Mouse (Mus musculus) ES-E14 (cell line): ENCODE measurements around the gene Sec61b. TPM values are rescaled to one million over a fixed set of nuclear protein-coding genes. Genes with fewer than 3 reads are reported as not detected.

Experiments used
- DNase-seq: peaks from one replicate; pipeline ENCODE4 v3.0.0-alpha.2; 2013; ENCODE audit warnings: low read depth, low spot score
- H3K27ac ChIP-seq: 2 replicates; pipeline ENCODE4 v1.5.1; 2012; ENCODE audit warnings: low read depth, mild to moderate bottlenecking, low read length, moderate library complexity, mixed read lengths; ENCODE audit not compliant: poor library complexity, insufficient read depth, severe bottlenecking
- H3K36me3 ChIP-seq: 2 replicates; pipeline ENCODE4 v1.6.1; 2012; ENCODE audit warnings: mild to moderate bottlenecking, low read length, moderate library complexity, mixed read lengths; ENCODE audit not compliant: control insufficient read depth, poor library complexity, insufficient read depth, severe bottlenecking
- H3K4me1 ChIP-seq, 2 experiments: fragments of 150-350 bp in 1 of 2; sonication (generic) in 1 of 2; 2 replicates each; pipeline ENCODE4 v1.6.1; 2012; ENCODE audit warnings: low read length in 2 of 2, mild to moderate bottlenecking in 1 of 2, mixed read lengths in 1 of 2; ENCODE audit not compliant: control insufficient read depth in 2 of 2, insufficient read depth in 2 of 2, poor library complexity in 1 of 2
- H3K4me3 ChIP-seq, 2 experiments: fragments of 150-350 bp in 1 of 2; sonication (generic) in 1 of 2; 2 replicates each; pipeline ENCODE4 v1.5.1; 2012; ENCODE audit warnings: low read length in 2 of 2, low read depth in 1 of 2, mild to moderate bottlenecking in 1 of 2, mixed read lengths in 1 of 2; ENCODE audit not compliant: insufficient read depth in 1 of 2, poor library complexity in 1 of 2, severe bottlenecking in 1 of 2
- H3K9ac ChIP-seq: 2 replicates; pipeline ENCODE4 v1.6.1; 2012; ENCODE audit warnings: low read depth, mild to moderate bottlenecking, low read length, mixed read lengths; ENCODE audit not compliant: poor library complexity, insufficient read depth, severe bottlenecking
- H3K9me3 ChIP-seq: fragments of 150-350 bp; sonication (generic); 2 replicates; pipeline ENCODE4 v1.6.1; 2012; ENCODE audit warnings: low read depth, mild to moderate bottlenecking, low read length; ENCODE audit not compliant: control insufficient read depth, insufficient read depth
- CHD2 ChIP-seq: IDR thresholded peaks from 2 replicates; pipeline ENCODE4 v1.6.1; 2014; ENCODE audit warnings: mild to moderate bottlenecking, low read depth, low read length, inconsistent platforms
- HCFC1 ChIP-seq: IDR thresholded peaks from 2 replicates; pipeline ENCODE4 v1.6.1; 2012; ENCODE audit warnings: low read length, inconsistent platforms, borderline replicate concordance; ENCODE audit not compliant: insufficient read depth
- MAFK ChIP-seq: IDR thresholded peaks from 2 replicates; pipeline ENCODE4 v1.6.1; 2014; ENCODE audit warnings: mild to moderate bottlenecking, low read depth, low read length, inconsistent platforms; ENCODE audit not compliant: insufficient read depth
- ZC3H11A ChIP-seq: IDR thresholded peaks from 2 replicates; pipeline ENCODE4 v1.6.1; 2012; ENCODE audit warnings: low read depth, mild to moderate bottlenecking, inconsistent platforms, low read length, borderline replicate concordance
- ZNF384 ChIP-seq: IDR thresholded peaks from 2 replicates; pipeline ENCODE4 v1.6.1; 2012; ENCODE audit warnings: low read depth, low read length, inconsistent platforms
- in situ Hi-C, 2 experiments: fragments of 600-800 bp; cut with MboI; formaldehyde crosslinking; loops; one replicate each; pipeline ENCODE4 v1.15.1; 2025; ENCODE audit warnings: low sequenced_read_pairs in 2 of 2, inconsistent platforms in 1 of 2; ENCODE audit not compliant: unreplicated experiment in 2 of 2
- total RNA-seq: library from RNA; depleted of rRNA; stranded (reverse); fragments of 300-350 nt; gene quantifications from 2 replicates; pipeline ENCODE4 v1.2.3, GENCODE M21; 2012; rRNA removed

Gene Sec61b
- total RNA-seq, 1 experiment, result 434 TPM

DNA sequence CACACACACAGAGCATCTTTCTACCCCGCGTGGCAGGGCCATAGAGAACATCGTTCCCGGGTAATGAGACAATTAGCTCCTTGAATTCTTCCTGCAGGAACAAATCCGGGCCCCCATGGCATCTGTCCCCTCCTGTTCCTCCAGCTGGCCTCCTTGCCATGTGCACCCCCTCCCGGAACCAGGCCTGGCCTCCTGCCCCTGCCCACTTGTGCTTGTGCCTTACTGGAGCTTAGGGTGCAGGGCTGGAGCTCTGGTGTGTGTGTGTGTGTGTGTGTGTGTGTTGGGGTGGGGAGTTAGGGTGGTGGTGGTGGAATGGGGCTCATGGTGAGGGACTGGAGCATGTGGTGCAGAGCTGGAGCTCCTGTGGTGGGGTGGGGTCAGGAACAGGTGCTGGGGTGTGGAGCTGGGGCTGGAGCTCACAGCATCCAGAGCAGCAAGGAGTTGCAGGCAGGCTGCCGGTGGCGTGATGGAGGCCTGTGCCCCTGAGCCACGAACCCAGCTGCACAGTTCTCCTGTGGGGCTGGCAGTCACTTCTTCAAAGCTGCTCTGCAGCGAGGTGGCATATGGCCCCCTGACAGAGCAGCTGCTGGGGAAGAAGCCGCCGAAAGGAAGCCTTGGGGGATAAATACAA is 44.2 kb downstream of the Sec61b start:
- no peak for TF ChIP-seq MAFK
- TF ChIP-seq ZC3H11A, result no peak
- TF ChIP-seq ZNF384, result no peak
- TF ChIP-seq HCFC1, result no peak
- no peak for TF ChIP-seq CHD2
- Histone ChIP-seq H3K27ac (no peak overlapping the region), H3K4me3 (no peak overlapping the region), H3K36me3 (no peaks in the 10 kb centered on the region), H3K9ac (no peak overlapping the region), H3K9me3 (no peaks in the 10 kb centered on the region), H3K4me1 (no peaks in the 10 kb centered on the region)
- in situ Hi-C loops, result no loop called here
- DNase-seq, result no peak

DNA sequence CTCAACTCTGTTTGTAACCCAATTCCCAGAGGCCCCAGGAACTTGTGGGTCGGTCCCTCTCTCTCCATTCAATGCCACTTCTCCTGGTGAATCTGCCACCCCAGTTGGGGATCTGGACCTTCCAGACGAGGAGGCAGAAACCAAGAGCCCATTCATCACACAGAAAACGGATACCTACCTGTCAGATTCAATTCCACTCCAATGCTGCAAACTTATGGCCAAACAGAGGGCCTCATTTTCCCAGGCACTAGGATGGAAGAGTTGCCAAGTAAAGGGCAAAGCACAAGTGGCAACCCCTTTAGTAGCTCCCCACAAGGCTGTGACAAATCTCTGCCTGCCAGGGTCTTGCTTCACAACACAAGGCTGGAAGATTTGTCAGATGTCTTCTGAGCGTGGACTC is 45.6 kb downstream of the Sec61b start:
- Histone ChIP-seq H3K9me3 (no peaks in the 10 kb centered on the region), H3K9ac (no peak overlapping the region), H3K4me1 (no peaks in the 10 kb centered on the region), H3K27ac (no peak overlapping the region), H3K36me3 (no peaks in the 10 kb centered on the region), H3K4me3 (no peak overlapping the region)
- TF ChIP-seq MAFK (no peak), ZNF384 (no peak), ZC3H11A (no peak), CHD2 (no peak), HCFC1 (no peak)
- no peak for DNase-seq
- in situ Hi-C loops, result no loop called here

DNA sequence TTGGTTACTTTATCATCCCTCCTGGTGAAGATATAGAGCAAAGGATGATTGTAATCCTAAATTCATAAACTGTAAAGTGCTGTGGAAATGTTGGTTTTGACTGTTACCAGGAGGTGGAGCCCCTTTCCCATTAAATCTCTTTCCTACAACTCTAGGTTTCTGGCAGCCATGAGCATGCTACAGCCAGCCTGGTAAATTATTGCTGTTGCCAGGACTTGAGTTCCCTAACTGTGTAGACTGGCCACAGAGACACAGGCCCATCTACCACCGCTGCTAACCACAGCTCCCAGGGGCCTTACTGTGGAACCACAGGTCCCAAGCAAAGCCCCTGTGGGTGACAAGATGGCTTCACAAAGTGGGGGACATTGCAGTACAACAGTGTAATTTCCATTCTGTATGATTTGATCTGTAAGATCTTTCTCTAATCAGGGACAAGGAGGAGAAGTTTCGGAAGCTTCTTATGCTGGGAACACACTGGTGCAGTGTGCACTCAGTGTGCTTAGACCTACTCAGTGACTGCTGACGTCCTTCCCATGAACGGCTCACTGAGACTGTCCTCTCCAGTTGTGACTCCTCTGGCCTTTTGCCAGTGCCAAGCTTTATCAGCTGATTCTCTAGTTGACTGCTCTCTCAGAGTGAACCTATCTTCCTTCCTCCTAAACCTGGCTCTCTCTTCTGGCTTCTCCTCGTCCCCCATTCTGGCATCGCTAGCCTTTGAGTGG is 47.6 kb downstream of the Sec61b start:
- no peak overlapping the region for H3K4me3 ChIP-seq
- no peak overlapping the region for H3K27ac ChIP-seq
- H3K4me1 ChIP-seq, result no peaks in the 10 kb centered on the region
- no peaks in the 10 kb centered on the region for H3K36me3 ChIP-seq
- H3K9me3 ChIP-seq, result no peaks in the 10 kb centered on the region
- TF ChIP-seq MAFK, result no peak
- TF ChIP-seq ZC3H11A, result peak; percentile 37; the same call in 1 of the 2 replicates
- TF ChIP-seq CHD2, result no peak
- no peak for DNase-seq
- in situ Hi-C loops, result no loop called here
- no peak overlapping the region for H3K9ac ChIP-seq

GRCm38 (mm10) chr4:47529866-47530265 is 55.4 kb downstream of the Sec61b start:
- H3K4me1 ChIP-seq, result no peaks in the 10 kb centered on the region
- in situ Hi-C loops, result no loop called here
- H3K9ac ChIP-seq, result no peak overlapping the region

More at GRCm38 (mm10) chr4:47529866-47530265, 55.4 kb downstream of the Sec61b start:
- TF ChIP-seq ZC3H11A (no peak), CHD2 (no peak), HCFC1 (no peak), MAFK (no peak), ZNF384 (no peak)
- Histone ChIP-seq H3K9me3 (no peaks in the 10 kb centered on the region), H3K27ac (no peak overlapping the region), H3K4me3 (no peak overlapping the region), H3K36me3 (no peaks in the 10 kb centered on the region)
- no peak for DNase-seq

Other genes with a start within 250 kb of the Sec61b start
- gene Tgfbr1, start 121.4 kb upstream of the Sec61b start, total RNA-seq, result 30.7 and 31.7 TPM in 2 replicates
- 21.8 and 26.6 TPM in 2 replicates for gene Alg2, start 325 bp upstream of the Sec61b start, total RNA-seq